Mouse (Mus musculus): ENCODE data around the gene Syngr3.
"Not testable (repeated sequence)": the region's sequence is repeated elsewhere in the genome, so short reads cannot be mapped to it uniquely, and the experiment has no call there.

The Syngr3 gene

DNA sequence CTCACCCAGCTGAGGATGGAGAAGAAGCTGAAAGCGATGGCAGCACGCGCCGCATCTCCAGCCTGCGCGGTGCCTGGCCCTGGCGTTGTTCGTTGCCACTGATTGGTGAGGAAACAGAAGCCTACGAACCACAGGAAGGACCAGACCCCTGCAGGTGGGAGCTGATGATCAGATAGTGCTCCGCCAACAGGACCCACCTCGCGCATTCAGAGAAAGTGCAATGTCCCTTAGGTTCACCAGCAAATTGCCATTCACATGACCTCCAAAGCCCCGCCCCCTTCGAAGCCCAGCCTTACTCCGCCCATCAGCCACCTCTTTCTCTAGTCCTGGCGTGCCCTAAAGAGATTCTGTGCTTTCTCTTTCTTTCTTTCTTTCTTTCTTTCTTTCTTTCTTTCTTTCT lies 3.2 kb downstream of the Syngr3 start:
- ATAC-seq (ENCODE audit: insufficient number of reproducible peaks, low FRiP score, low TSS enrichment): no peak

DNA sequence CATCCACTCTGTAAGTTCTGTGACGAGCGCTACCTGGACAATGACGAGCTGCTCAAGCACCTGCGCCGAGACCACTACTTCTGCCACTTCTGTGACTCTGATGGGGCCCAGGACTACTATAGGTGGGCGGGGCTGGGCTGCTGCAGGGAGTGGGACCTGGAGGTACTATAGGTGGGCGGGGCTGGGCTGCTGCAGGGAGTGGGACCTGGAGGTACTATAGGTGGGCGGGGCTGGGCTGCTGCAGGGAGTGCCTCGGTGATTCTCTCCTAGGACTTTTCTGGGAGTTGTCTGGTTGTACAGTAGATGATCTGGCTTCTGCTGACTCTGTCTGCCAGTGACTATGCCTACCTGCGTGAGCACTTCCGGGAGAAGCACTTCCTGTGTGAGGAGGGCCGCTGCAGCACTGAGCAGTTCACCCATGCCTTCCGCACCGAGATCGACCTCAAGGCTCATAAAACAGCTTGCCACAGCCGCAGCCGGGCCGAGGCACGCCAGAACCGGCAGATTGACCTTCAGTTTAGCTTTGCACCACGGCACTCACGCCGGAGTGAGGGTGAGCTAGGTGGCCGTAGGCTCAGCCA lies 12.2 kb downstream of the Syngr3 start:
- ATAC-seq (ENCODE audit: insufficient number of reproducible peaks, low FRiP score, low TSS enrichment): no peak

DNA sequence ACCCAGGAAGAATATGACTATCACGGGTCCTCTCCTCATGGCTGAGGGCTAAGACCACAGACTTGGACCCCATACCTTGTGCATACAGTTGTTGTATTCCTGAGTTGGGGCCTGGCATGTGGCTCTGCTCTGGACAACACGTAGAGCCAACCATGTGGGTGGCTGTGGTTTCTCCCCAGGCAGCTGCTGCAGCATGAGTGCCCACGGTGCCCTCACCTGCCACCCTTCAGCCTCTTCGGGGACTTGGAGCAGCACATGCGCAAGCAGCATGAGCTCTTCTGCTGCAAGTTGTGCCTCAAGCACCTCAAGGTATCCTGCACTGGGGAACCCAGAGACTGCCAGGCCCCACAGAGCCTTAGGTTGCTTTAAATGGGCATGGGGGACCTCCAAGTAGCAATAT lies 12.9 kb downstream of the Syngr3 start:
- ATAC-seq (ENCODE audit: insufficient number of reproducible peaks, low FRiP score, low TSS enrichment): no peak

DNA sequence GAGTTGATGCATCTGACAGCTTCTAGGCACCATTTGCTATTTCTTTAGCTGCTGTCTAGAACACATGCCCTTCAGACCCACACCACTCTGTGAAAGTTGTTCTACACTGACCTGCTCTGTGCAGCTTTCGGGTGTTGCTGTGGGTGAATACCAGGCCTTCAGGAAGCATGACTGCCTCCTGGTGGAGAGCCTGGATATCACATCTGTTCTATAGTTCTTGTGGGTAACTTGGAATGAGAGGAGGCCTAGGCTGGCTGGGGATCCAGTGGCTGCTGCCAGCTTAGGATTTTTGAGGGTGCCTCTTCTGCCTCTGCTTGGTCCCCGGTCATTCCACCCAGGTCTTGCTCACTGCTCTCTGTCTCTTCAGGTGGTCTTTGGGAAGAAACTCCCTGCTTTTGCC lies 13.6 kb downstream of the Syngr3 start:
- ATAC-seq (ENCODE audit: insufficient number of reproducible peaks, low FRiP score, low TSS enrichment): no peak

DNA sequence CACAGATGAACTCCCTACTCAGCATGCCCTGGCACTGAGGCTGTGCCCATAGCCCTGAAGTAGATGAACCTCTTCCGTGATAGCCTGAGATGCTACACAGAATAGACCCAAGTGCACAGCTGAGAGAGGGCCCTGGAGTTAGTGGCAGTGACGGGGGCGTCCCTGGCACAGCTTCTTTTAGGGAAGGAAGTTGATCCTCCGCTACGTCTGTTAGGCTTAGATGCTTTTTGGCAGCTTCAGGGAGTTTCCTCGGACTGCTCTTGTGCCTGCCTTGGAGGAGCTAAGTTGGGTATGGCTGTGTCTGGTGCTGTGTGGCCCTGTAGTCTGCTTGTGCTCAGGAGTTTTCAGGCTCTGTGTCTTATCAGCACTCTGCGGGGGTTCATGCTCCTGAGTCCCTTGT lies 15.5 kb downstream of the Syngr3 start:
- ATAC-seq (ENCODE audit: insufficient number of reproducible peaks, low FRiP score, low TSS enrichment): no peak

DNA sequence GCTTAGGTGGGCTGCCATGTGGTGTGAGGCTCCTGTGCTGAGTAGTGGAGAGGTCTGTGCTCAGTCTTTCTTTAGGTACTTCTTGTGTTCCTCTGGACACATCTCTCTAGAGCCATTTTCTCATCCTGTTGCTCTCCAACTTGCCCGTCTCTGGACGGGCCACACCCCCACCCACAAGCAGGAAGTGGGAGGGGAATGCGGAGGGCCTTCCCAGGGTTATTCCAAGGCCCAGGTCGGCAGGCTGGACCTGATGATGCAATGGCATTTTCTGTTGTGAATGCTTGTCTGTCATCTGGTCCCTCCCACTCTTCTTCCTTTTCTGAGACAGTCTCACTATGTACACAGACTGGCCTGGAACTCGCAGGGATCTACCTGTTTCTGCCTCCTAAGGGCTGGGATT lies 17.6 kb downstream of the Syngr3 start:
- ATAC-seq (ENCODE audit: insufficient number of reproducible peaks, low FRiP score, low TSS enrichment): no peak

DNA sequence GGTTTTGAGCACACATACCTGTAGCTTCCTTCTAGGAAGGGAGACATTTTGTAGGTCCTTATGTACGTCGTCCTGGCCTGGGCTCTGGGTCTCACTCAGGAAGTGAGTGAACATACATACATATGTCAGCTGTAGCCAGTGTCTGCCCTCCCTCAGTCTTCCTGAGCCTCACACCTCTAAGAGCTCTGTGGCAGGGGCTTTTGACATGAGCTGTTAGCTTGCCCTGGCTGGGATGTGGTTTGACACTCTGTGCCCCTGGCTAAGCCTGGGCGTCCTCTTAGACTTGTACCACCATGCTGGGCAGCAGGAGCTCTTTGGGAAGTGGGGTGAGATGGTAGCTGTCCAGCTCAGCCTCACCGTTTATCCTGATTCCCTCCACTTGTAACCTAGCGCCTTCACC lies 18.4 kb downstream of the Syngr3 start:
- ATAC-seq (ENCODE audit: insufficient number of reproducible peaks, low FRiP score, low TSS enrichment): no peak

DNA sequence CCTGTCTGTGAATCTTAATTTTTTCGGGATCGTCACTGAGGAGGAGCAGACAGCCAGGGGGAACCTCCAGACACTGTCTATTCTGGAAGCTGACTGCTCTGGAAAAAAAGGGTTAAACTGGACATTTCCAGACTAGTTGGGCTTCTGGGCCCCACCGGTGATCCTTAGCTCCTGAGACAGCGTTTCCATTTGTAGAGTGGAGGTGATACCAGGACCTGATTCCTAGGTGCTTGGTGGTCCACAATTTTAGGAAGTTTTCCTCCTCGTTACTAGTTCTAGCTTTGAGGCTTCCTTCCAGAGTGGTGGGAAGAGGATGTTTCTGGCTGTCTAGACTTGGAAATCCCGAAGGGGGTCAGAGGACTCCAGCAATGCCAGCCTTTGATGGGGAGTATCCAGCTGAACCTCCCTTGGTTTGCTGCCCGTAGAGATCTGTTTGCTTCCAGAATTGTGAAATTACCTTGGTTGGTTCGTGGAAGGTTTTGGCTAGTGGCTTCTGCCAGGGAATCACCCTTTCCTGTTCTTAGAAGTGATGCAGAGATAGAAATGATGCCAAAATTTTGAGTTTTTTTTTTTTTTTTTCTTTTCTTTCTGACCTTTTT lies 19.4 kb downstream of the Syngr3 start:
- no peak for ATAC-seq (ENCODE audit: insufficient number of reproducible peaks, low FRiP score, low TSS enrichment)

DNA sequence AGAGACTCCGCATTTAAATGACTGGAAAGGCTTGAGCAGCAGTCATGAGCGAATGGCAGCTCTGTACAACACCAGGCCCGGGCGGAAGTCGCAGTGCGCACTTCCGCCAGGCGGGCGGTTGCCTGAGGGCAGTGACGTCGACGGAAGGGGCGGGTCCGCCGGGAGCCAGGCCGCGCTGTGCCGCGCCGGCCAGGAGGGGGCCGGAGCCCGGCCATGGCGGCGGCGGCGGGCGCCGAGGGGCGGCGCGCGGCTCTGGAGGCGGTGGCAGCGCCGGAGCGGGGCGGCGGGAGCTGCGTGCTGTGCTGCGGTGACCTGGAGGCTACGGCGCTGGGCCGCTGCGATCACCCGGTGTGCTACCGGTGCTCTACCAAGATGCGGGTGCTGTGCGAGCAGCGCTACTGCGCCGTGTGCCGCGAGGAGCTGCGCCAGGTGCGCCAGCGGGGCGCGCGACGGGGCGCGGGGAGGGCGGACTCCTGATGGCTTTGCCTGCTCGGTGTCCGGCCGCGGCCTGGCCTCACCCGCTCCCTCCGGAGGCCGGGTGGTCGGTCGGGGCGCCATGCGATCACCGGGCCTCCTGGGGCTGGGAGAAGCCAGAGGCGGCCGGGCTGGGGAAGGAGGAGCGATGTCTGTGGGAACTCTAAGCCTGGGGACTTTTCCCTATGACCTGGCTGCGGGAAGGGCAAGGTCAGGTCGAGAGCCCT lies 20.1 kb downstream of the Syngr3 start, which contains the start of gene Zfp598:
Gene Zfp598 (plus strand): TSS at position 143 of the 701 bp plus-strand sequence.
- peak; percentile 89; the same call in 1 of the 2 replicates for ATAC-seq (ENCODE audit: insufficient number of reproducible peaks, low FRiP score, low TSS enrichment)

DNA sequence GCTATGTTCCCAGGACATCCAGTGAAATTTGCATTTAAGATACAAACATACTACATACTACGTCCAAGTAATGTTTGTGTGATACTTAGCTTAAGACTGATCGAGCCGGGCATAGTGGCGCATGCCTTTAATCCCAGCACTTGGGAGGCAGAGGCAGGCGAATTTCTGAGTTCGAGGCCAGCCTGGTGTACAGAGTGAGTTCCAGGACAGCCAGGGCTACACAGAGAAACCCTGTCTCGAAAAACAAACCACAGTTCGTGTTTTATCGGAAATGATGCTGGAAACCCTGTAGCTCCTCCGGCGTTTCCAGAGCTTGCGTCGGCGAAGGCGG lies 20.6 kb downstream of the Syngr3 start:
- not testable (repeated sequence) for ATAC-seq (ENCODE audit: insufficient number of reproducible peaks, low FRiP score, low TSS enrichment)

DNA sequence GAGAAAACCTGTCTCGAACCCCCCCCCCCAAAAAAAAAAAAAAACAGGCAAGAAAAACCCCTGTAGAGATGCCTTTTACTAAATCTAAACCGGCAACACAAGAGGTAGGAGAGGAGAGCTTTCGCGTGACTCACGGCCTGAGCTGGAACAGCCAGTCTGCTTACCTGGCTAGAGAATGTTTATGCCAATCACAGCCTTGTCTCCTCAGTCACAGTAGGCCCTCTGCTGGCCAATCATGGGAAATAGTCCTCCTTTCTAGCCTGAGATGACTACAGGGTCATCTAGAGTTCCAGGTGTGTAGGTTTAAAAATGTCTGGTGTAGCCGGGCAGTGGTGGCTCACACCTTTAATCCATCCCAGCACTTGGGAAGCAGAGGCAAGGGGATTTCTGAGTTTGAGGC lies 22.3 kb downstream of the Syngr3 start:
- 0 out of 2 replicates have a peak, but pooled peaks have one; percentile 31 for ATAC-seq (ENCODE audit: insufficient number of reproducible peaks, low FRiP score, low TSS enrichment)

DNA sequence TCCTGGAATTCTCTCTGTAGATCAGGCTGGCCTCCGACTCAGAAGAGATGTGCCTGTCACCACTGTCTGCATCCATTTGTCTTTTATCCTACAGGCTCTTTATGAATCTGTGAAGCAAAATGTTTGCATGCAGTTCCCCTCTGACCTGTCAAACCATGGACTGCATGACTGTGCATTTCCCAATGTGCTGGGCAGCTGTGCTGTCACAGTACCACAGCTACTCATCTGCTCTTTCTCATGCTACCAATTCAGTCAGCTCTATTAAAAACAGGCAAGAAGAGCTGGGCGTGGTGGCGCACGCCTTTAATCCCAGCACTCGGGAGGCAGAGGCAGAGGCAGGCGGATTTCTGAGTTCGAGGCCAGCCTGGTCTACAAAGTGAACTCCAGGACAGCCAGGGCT lies 22.7 kb downstream of the Syngr3 start:
- not testable (repeated sequence) for ATAC-seq (ENCODE audit: insufficient number of reproducible peaks, low FRiP score, low TSS enrichment)

DNA sequence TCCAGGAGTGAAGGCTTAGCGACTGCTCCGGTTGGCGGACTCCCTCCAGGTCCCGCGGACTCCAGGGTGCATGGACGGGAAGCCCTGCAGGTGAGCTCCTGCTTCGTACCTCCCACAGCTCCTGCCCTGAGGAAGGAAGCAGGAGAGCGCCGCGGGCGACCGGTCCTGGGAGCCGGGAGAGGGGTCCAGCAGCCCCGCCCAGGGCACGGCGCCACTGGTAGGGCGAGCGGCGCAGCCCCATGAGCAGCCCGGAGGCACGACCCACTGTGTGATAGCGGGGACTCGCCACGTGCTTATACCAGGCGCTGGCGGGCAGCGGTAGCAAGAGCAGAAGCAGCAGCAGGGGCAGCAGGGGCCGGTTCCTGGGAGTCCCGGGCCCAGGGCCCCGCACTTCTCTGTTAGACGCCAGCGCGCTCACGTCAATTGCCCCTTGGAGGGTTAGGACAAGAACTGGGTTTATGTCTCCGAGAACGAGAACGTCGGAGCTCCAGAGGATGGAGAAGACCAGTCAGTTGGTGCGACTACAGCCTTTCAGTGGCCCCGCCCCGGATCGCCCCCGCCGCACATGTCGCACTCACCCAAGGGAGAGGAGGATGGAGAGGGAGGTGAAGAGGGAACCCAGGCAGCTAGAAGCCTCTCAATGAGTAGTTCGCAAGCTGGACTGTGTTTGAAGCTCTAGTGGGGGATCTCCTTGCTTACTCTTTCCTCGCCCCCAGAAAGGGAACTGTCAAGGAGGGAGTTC lies 31.6 kb downstream of the Syngr3 start, which contains the start of gene Npw:
Gene Npw (minus strand): TSS at position 441 of the 742 bp plus-strand sequence.
- no peak for ATAC-seq (ENCODE audit: insufficient number of reproducible peaks, low FRiP score, low TSS enrichment)

DNA sequence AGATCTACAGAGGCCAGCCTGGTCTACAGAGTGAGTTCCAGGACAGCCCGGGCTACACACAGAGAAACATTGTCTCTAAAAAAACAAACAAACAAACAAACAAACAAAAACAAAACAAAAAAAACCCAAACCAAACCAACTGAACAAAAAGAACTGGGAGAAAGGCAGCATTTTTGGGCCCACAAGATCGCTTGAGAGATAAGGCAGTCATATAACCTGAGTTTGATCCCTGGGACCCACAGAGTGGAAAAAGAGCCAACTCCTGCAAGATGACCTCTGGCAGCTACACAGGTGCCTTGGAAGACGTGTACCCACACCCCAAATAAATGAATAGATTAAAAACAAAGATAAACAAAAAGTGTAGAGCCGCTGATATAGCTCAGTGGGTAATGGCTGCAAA lies 34.8 kb downstream of the Syngr3 start:
- no peak for ATAC-seq (ENCODE audit: insufficient number of reproducible peaks, low FRiP score, low TSS enrichment)

DNA sequence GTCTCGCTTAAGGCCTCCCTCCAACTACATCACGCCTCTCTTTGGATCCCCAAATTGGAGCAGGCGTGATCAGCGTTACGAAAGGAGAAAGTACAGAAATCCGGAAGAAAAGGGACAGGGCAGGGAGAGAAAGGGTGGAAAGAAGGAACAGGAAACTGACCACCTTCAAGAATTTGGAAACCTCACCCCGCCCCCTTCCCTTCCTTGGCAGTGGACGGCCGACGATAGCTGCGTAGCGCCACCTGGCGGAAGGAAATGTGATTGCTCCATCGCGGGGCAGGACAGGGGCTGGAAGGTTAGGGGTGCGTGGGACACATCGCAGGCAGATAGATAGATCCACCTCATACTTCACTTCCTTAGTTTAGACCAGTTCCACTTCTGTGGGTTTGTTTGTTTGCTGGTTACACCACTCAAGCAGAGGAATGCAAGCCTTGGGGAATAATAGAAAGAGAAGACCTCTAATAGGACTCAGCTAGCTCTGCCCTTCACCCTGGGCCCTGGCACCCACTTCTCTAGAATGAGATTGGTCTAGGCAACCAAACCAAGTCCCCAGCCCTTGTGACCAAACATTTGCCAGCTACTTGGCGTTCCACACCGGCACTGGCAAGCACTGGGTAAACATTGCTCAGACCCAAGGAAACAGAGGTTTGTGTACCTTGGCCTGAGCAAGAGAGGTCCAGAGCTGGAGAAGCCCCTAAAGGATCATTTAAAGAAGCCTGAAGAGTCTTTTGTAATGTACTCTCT lies 35.6 kb downstream of the Syngr3 start:
- no peak for ATAC-seq (ENCODE audit: insufficient number of reproducible peaks, low FRiP score, low TSS enrichment)

DNA sequence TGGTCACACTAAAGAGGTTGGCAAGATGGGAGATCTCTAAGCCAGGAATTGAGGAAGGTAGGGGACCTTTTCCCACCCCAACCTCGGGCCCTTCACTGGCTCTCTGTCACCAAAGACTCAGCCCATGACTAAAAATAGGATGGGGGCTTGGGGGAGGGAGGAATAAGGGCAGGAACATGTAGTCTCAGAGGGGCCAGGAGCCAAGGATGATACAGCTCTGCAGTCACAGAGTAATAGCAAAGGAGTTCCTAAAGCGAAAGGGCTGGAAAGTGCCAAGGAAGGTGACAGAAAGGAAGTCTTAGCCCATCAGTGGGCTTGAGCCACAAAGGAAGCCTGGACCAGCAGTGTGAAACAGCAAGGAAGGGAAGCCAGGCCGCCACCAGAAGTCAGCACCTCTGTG lies 37.9 kb downstream of the Syngr3 start:
- no peak for ATAC-seq (ENCODE audit: insufficient number of reproducible peaks, low FRiP score, low TSS enrichment)

DNA sequence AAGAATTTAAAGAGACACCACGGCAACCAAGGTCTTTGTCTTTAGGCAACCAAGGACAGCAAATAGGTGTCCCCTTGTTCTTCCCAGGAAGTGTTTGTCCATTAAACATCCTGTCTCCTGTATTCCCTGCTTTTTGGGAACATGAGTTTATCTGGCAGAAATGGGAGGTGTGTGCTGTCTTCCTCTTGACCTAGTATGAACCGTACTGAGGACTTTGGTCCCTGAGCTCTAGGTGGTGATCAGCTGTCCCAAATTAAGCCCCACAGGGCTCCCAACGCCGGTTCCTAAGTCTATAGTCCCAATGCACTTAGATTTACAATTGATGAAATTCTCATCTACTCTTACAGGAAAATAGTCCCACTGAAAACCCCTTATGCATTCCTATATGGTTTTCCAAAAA lies 39.0 kb downstream of the Syngr3 start:
- no peak for ATAC-seq (ENCODE audit: insufficient number of reproducible peaks, low FRiP score, low TSS enrichment)

DNA sequence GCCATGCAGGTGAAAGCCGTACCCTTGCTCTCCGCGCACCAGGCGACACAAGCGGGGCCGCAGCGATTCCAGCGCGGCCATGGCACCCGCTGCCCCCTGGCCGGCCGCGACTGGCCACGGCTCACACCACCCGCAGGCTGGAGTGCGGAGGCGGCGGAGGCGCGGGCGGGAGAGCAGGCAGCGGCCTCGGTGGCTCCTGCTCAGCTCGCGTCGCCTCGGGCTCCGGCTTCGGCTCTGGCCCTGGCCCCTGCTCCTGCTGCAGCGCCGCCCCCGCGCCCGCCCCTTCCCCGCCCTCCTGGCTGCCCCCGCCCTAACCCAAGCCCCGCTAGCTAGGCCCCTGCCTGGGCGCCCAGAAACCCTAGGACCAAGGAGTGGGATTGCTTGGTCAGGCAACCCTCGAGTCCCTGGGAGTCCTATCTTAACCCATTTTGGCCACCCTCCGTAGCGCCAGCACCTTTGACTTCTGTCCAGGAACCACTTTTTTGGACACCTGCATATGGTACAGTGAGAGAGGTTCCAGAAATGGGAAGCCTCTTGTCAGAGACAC lies 39.6 kb downstream of the Syngr3 start, which contains the start of gene Slc9a3r2:
Gene Slc9a3r2 (minus strand): TSS at position 258 of the 547 bp plus-strand sequence.
- ATAC-seq (ENCODE audit: insufficient number of reproducible peaks, low FRiP score, low TSS enrichment): peak; percentile 15; the same call in 1 of the 2 replicates

DNA sequence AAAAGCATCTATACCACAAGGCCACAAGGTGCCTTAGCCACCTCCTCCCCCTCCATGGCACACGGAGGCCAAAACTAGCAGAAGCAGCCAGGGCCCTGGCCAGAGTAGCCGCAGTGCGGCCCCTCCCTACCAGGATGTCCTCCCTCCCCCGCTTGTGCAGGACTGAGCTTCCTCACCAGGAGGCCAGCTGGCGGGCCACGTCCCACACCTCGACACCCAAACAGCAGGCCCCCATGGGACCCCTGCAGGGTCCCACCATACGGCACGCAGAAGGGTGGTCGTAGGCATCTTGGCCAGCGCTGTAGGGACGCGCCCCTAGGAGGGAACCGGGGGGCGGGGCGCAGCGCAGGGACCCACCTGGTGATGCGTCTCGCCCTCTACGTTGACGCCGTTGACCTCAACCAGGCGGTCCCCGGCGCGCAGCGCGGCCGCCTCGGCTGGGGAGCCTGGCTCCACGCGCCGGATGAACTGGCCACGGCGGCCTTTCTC lies 40.1 kb downstream of the Syngr3 start:
- peak; percentile 55; the same call in 1 of the 2 replicates for ATAC-seq (ENCODE audit: insufficient number of reproducible peaks, low FRiP score, low TSS enrichment)

All from cerebellum, adult (tissue).